Mouse (Mus musculus): ENCODE measurements around the gene Ncoa1. TPM values are rescaled to one million over a fixed set of nuclear protein-coding genes. Genes with fewer than 3 reads are reported as not detected.

Gene Ncoa1
- total RNA-seq, 1 experiment = 13.3 TPM

DNA sequence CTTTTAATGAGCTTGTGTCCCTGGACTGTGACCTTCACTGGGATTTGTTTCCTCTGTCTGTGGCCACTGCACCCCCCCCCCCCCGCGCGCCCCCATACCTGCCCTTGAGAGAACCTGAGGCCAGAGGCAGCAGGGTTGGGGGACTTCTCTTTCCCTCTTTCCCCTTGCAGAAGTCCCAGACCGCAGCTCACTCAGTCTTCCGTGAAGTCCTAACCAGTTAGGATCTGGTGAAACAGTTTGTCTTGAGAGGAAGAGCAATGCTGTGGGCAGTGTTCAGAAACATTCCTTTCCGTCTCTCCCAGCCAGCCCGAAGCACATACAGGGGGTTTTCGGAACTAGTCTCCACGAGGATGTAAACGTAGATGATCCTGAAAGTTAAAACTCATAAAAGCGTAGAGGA, 42.0 kb upstream of the Ncoa1 start:
- TF ChIP-seq ZNF384 (IDR thresholded peaks at IDR 0.05; ENCODE audit: low read depth, low read length) (no peak), HCFC1 (IDR thresholded peaks at IDR 0.05; ENCODE audit: borderline replicate concordance, insufficient read depth, low read length) (no peak), ZC3H11A (IDR thresholded peaks at IDR 0.05; ENCODE audit: borderline replicate concordance, low read depth, low read length) (no peak), MAFK (IDR thresholded peaks at IDR 0.05; ENCODE audit: insufficient read depth, low read depth, low read length) (no peak), CHD2 (IDR thresholded peaks at IDR 0.05; ENCODE audit: low read depth, low read length) (no peak)
- no peak overlapping the region for H3K4me3 ChIP-seq (ENCODE audit: insufficient read depth in 1 of 2, low read depth in 1 of 2, low read length in 2 of 2, poor library complexity in 1 of 2, severe bottlenecking in 1 of 2)

DNA sequence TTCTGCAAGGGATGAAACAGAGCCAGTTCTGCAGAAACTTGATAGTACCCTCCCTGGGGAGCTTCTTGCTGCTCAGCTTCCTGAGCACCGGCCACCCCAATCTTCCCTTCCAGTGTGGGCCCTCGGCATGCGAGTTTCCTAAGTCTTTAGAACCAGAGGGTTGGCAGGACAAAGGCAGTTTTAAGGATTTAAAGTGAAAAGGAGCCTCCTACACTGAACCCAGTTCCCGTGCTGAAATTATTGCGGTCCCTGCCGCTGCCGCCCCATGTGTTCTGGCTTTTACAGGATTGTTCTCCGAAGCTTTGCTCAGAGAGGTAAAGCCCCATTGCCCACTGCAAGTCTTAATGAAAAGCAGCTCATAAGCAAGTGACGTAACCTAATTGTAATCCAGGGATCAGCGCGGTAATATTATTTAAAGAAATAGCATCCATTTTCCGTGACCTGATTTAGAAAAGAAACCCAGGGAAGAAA, 32.6 kb upstream of the Ncoa1 start:
- Histone ChIP-seq H3K36me3 (ENCODE audit: control insufficient read depth, insufficient read depth, low read length, poor library complexity, severe bottlenecking) (no peaks in the 10 kb centered on the region), H3K27ac (ENCODE audit: insufficient read depth, low read depth, low read length, poor library complexity, severe bottlenecking) (no peak overlapping the region), H3K9ac (ENCODE audit: insufficient read depth, low read depth, low read length, poor library complexity, severe bottlenecking) (no peak overlapping the region), H3K4me1 (ENCODE audit: control insufficient read depth in 2 of 2, insufficient read depth in 2 of 2, low read length in 2 of 2, poor library complexity in 1 of 2) (peaks cover 0 to 7% of the 10 kb centered on the region in 2 experiments; a peak in 1 of 4 replicates), H3K9me3 (ENCODE audit: control insufficient read depth, insufficient read depth, low read depth, low read length) (no peaks in the 10 kb centered on the region), H3K4me3 (ENCODE audit: insufficient read depth in 1 of 2, low read depth in 1 of 2, low read length in 2 of 2, poor library complexity in 1 of 2, severe bottlenecking in 1 of 2) (0 out of 4 replicates have a peak overlapping the region, but pooled peaks of 1 of the 2 experiments have one; percentile 13)
- in situ Hi-C loops (cut with MboI; ENCODE audit: low sequenced_read_pairs in 2 of 2, unreplicated experiment in 2 of 2) = no loop called here
- TF ChIP-seq ZC3H11A (IDR thresholded peaks at IDR 0.05; ENCODE audit: borderline replicate concordance, low read depth, low read length) (no peak), CHD2 (IDR thresholded peaks at IDR 0.05; ENCODE audit: low read depth, low read length) (no peak), ZNF384 (IDR thresholded peaks at IDR 0.05; ENCODE audit: low read depth, low read length) (no peak), HCFC1 (IDR thresholded peaks at IDR 0.05; ENCODE audit: borderline replicate concordance, insufficient read depth, low read length) (no peak)
- DNase-seq (ENCODE audit: low read depth, low spot score) = no peak

More for the DNA sequence above, 42.0 kb upstream of the Ncoa1 start:
- Histone ChIP-seq H3K27ac (ENCODE audit: insufficient read depth, low read depth, low read length, poor library complexity, severe bottlenecking) (no peak overlapping the region), H3K9ac (ENCODE audit: insufficient read depth, low read depth, low read length, poor library complexity, severe bottlenecking) (no peak overlapping the region), H3K9me3 (ENCODE audit: control insufficient read depth, insufficient read depth, low read depth, low read length) (no peaks in the 10 kb centered on the region), H3K36me3 (ENCODE audit: control insufficient read depth, insufficient read depth, low read length, poor library complexity, severe bottlenecking) (no peaks in the 10 kb centered on the region), H3K4me1 (ENCODE audit: control insufficient read depth in 2 of 2, insufficient read depth in 2 of 2, low read length in 2 of 2, poor library complexity in 1 of 2) (peaks cover 2 to 5% of the 10 kb centered on the region in 2 experiments; a peak in 3 of 4 replicates)
- DNase-seq (ENCODE audit: low read depth, low spot score) = no peak
- in situ Hi-C loops (cut with MboI; ENCODE audit: low sequenced_read_pairs in 2 of 2, unreplicated experiment in 2 of 2) = no loop called here

- H3K9ac ChIP-seq (ENCODE audit: insufficient read depth, low read depth, low read length, poor library complexity, severe bottlenecking) = no peak overlapping the region
- H3K36me3 ChIP-seq (ENCODE audit: control insufficient read depth, insufficient read depth, low read length, poor library complexity, severe bottlenecking) = no peaks in the 10 kb centered on the region
- in situ Hi-C loops (cut with MboI; ENCODE audit: low sequenced_read_pairs in 2 of 2, unreplicated experiment in 2 of 2) = no loop called here
- H3K27ac ChIP-seq (ENCODE audit: insufficient read depth, low read depth, low read length, poor library complexity, severe bottlenecking) = no peak overlapping the region
- no peak for DNase-seq (ENCODE audit: low read depth, low spot score)
- TF ChIP-seq ZC3H11A (IDR thresholded peaks at IDR 0.05; ENCODE audit: borderline replicate concordance, low read depth, low read length) (no peak), ZNF384 (IDR thresholded peaks at IDR 0.05; ENCODE audit: low read depth, low read length) (peak; percentile 67), MAFK (IDR thresholded peaks at IDR 0.05; ENCODE audit: insufficient read depth, low read depth, low read length) (no peak), CHD2 (IDR thresholded peaks at IDR 0.05; ENCODE audit: low read depth, low read length) (no peak)
- H3K4me1 ChIP-seq (ENCODE audit: control insufficient read depth in 2 of 2, insufficient read depth in 2 of 2, low read length in 2 of 2, poor library complexity in 1 of 2) = peaks cover 0 to 7% of the 10 kb centered on the region in 2 experiments; a peak in 1 of 4 replicates
- H3K4me3 ChIP-seq (ENCODE audit: insufficient read depth in 1 of 2, low read depth in 1 of 2, low read length in 2 of 2, poor library complexity in 1 of 2, severe bottlenecking in 1 of 2) = no peak overlapping the region
- H3K9me3 ChIP-seq (ENCODE audit: control insufficient read depth, insufficient read depth, low read depth, low read length) = no peaks in the 10 kb centered on the region
Measured at GRCm38 (mm10) chr12:4508182-4508581, 31.2 kb upstream of the Ncoa1 start.

DNA sequence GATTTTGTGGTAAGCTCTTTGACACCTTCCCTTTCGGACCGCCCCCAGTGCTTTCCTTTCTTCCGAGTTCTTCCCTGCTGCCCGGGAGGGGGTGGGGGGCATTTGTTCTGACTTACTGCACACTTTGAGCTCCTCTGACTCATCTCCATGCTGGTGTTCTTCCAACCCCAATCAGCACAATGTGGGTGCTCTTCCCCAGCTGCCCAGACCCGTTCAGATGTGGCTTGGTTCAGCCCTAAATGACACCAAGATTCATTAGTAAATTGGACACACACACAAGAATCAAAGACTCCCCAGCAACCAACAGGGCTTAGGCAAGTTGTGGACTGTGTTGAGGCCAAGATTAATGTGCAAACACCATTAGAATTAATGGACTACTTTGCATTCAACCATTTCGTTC, 30.5 kb upstream of the Ncoa1 start:
- Histone ChIP-seq H3K27ac (ENCODE audit: insufficient read depth, low read depth, low read length, poor library complexity, severe bottlenecking) (no peak overlapping the region), H3K4me1 (ENCODE audit: control insufficient read depth in 2 of 2, insufficient read depth in 2 of 2, low read length in 2 of 2, poor library complexity in 1 of 2) (peaks cover 0 to 7% of the 10 kb centered on the region in 2 experiments; a peak in 1 of 4 replicates), H3K9me3 (ENCODE audit: control insufficient read depth, insufficient read depth, low read depth, low read length) (no peaks in the 10 kb centered on the region), H3K4me3 (ENCODE audit: insufficient read depth in 1 of 2, low read depth in 1 of 2, low read length in 2 of 2, poor library complexity in 1 of 2, severe bottlenecking in 1 of 2) (no peak overlapping the region), H3K36me3 (ENCODE audit: control insufficient read depth, insufficient read depth, low read length, poor library complexity, severe bottlenecking) (no peaks in the 10 kb centered on the region), H3K9ac (ENCODE audit: insufficient read depth, low read depth, low read length, poor library complexity, severe bottlenecking) (no peak overlapping the region)
- no peak for TF ChIP-seq HCFC1 (IDR thresholded peaks at IDR 0.05; ENCODE audit: borderline replicate concordance, insufficient read depth, low read length)
- no peak for TF ChIP-seq MAFK (IDR thresholded peaks at IDR 0.05; ENCODE audit: insufficient read depth, low read depth, low read length)
- no peak for TF ChIP-seq ZC3H11A (IDR thresholded peaks at IDR 0.05; ENCODE audit: borderline replicate concordance, low read depth, low read length)
- TF ChIP-seq CHD2 (IDR thresholded peaks at IDR 0.05; ENCODE audit: low read depth, low read length) = no peak
- DNase-seq (ENCODE audit: low read depth, low spot score) = no peak
- in situ Hi-C loops (cut with MboI; ENCODE audit: low sequenced_read_pairs in 2 of 2, unreplicated experiment in 2 of 2) = no loop called here
